Mouse (Mus musculus) bone marrow, adult 2 months (tissue): ENCODE measurements around the gene Tcp10a. TPM values are rescaled to one million over a fixed set of nuclear protein-coding genes. Genes with fewer than 3 reads are reported as not detected.
"Not testable (repeated sequence)": the region's sequence is repeated elsewhere in the genome, so short reads cannot be mapped to it uniquely, and the experiment has no call there.

Experiments used
- H3K27ac ChIP-seq: fragments of 200-500 bp; 2 replicates; pipeline ENCODE4 v1.5.1; 2012; ENCODE audit warnings: low read depth, mild to moderate bottlenecking, control low read depth, inconsistent platforms, low read length; ENCODE audit not compliant: control insufficient read depth, poor library complexity, insufficient read depth
- H3K4me1 ChIP-seq: fragments of 200-500 bp; 2 replicates; pipeline ENCODE4 v1.6.1; 2011; ENCODE audit warnings: low read length; ENCODE audit not compliant: control insufficient read depth, insufficient read depth
- H3K4me3 ChIP-seq: fragments of 200-500 bp; replicated peaks from 2 replicates; pipeline ENCODE3; 2011; ENCODE audit warnings: mild to moderate bottlenecking, low read depth, low read length, control low read depth; ENCODE audit not compliant: control insufficient read depth
- WGBS: fragments of 180-500 bp; shearing (Covaris S2); methylation state at CpG from one replicate; pipeline ENCODE4 v1.1.7; 2018; 5-methylcytosine and 5-hydroxymethylcytosine counted together
- polyA plus RNA-seq: library from polyadenylated mRNA; stranded (reverse); fragments of >200 nt; gene quantifications from 2 replicates; pipeline ENCODE4 v1.2.4, GENCODE M21; 2011; ENCODE audit warnings: low replicate concordance; ENCODE audit not compliant: missing spikeins, insufficient read depth, insufficient read length

The Tcp10a gene
- polyA plus RNA-seq, 1 experiment: not detected

GRCm38 (mm10) chr17:7382711-7383110 lies 58.3 kb downstream of the Tcp10a start:
- not testable (repeated sequence) for H3K27ac ChIP-seq

GRCm38 (mm10) chr17:7383167-7384143 lies 59.0 kb downstream of the Tcp10a start:
- not testable (repeated sequence) for H3K27ac ChIP-seq, H3K4me3 ChIP-seq, H3K4me1 ChIP-seq
- WGBS: 80% methylated on average over 12 of the region's 13 CpGs

More at GRCm38 (mm10) chr17:7382711-7383110, 58.3 kb downstream of the Tcp10a start:
- not testable (repeated sequence) for H3K4me1 ChIP-seq, H3K4me3 ChIP-seq
- WGBS: 77% methylated on average over 1 of the region's 3 CpGs

- H3K27ac ChIP-seq, H3K4me3 ChIP-seq, H3K4me1 ChIP-seq: not testable (repeated sequence)
- WGBS: 78% methylated on average over 3 of the region's 3 CpGs
These were observed 60.9 kb downstream of the Tcp10a start, which contains the start of gene Unc93a2 for GRCm38 (mm10) chr17:7385364-7385763. Gene Unc93a2, minus strand, starts transcription at chr17:7385464.

DNA sequence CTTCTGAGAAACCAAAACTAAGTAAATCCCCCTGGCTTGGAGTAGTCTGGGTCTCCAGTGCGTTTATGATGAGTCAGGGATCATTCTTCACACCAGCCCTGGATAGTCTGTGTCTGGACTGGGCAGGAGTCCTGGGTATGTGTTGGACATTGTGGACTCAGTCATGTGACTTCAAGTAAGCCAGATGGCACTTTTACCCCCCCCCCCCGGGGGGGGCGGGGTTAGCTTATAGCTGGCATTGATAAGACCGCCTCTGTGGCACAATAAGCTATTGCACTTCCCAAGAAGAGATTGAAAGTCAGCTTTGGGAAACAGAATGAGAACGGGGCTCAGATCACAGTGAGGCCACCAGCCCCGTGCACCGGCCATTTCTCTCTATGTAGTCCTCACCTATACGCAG lies 61.6 kb downstream of the Tcp10a start:
- 63% methylated on average over 8 of the region's 8 CpGs for WGBS
- not testable (repeated sequence) for H3K4me3 ChIP-seq, H3K27ac ChIP-seq, H3K4me1 ChIP-seq

DNA sequence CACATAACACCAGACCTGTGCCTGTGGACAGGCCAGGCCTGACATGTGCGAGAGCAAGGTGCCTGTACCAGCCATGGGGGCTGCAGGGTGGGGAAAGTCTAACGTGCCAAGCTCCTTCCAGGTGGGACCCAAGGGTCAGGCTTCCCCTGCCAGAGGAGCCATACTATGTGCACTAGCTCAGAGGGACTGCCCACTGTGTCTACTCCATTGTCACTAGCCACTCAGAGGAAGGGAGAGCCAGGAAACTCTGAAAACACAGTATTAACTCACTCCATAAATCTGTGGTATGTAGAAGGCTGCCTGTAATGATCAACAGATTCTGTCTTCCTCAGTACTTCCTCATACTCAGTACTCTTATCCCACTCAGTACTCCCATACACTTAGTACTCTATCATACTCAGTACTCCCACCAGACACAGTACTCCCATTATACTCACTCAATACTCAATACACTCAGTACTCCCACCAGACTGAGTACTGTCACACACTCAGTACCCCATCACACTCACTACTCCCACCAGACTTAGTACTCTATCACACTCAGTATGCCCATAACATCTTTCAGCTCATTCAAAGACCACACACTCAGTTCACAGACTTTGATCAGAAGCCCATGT lies 64.0 kb downstream of the Tcp10a start:
- not testable (repeated sequence) for H3K4me3 ChIP-seq, H3K4me1 ChIP-seq, H3K27ac ChIP-seq
- no CpG with 5 or more reads among the region's 2 CpGs for WGBS

- H3K4me3 ChIP-seq, H3K4me1 ChIP-seq, H3K27ac ChIP-seq: not testable (repeated sequence)
- WGBS: 69% methylated on average over 8 of the region's 8 CpGs
These were observed 64.5 kb downstream of the Tcp10a start for GRCm38 (mm10) chr17:7388958-7389356.

DNA sequence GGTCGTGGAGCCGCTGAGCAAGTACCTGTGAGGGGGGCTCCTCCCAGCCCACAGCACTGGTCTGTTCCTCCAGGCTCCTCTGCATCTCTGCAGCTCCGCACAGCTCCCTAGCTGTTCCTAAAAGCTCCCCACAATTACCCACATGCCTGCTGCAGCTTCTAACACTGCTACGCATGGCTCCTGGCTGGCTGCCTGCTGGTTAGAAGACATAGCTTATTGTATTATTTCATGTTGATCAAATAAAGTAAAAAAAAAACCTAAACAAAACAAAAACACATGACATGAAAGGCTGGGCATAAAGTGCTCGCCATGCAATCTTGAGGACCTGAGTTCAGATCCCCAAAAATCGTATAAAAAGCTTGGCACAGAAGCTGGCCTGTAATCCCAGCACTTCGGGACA lies 65.5 kb downstream of the Tcp10a start:
- H3K4me3 ChIP-seq, H3K27ac ChIP-seq, H3K4me1 ChIP-seq: not testable (repeated sequence)
- WGBS: 75% methylated on average over 7 of the region's 7 CpGs

- H3K27ac ChIP-seq, H3K4me1 ChIP-seq, H3K4me3 ChIP-seq: not testable (repeated sequence)
- 82% methylated on average over 7 of the region's 7 CpGs for WGBS
These were observed 70.7 kb downstream of the Tcp10a start for GRCm38 (mm10) chr17:7395116-7395515.

Other genes with a start within 250 kb of the Tcp10a start
- 2.4 and 9.1 TPM in 2 replicates for gene Rps6ka2, start 154.5 kb upstream of the Tcp10a start, polyA plus RNA-seq
- gene Ttll2, start 28.1 kb downstream of the Tcp10a start, polyA plus RNA-seq: not detected in 2 replicates
- gene Gm49630, start 47.3 kb downstream of the Tcp10a start, polyA plus RNA-seq: not detected in 2 replicates
- not detected in 2 replicates for gene Unc93a2, start 60.8 kb downstream of the Tcp10a start, polyA plus RNA-seq